Mouse (Mus musculus) layer of hippocampus, adult 8-10 months (tissue): ENCODE results near the gene Efemp2. TPM values are rescaled to one million over a fixed set of nuclear protein-coding genes. Genes with fewer than 3 reads are reported as not detected.

Source experiments
- DNase-seq, 2 experiments: peaks; one replicate each; pipeline ENCODE4 v3.0.0; 2022; ENCODE audit warnings: low spot score in 2 of 2
- total RNA-seq, 4 experiments: library from RNA; stranded (reverse); gene quantifications; 2 replicates each; pipeline ENCODE4 v1.2.4; 2022

The Efemp2 gene
- total RNA-seq, result 10 to 100 TPM; 14.4 to 23.9 (median 22.1) TPM

GRCm38 (mm10) chr19:5473720-5474119 is at the start of gene Efemp2:
Gene Efemp2 (plus strand): TSS chr19:5473954.
- no peak for DNase-seq

- peak; percentile 51 to 52 for DNase-seq
These were observed 49.5 kb upstream of the Efemp2 start for GRCm38 (mm10) chr19:5424092-5424781.

DNA sequence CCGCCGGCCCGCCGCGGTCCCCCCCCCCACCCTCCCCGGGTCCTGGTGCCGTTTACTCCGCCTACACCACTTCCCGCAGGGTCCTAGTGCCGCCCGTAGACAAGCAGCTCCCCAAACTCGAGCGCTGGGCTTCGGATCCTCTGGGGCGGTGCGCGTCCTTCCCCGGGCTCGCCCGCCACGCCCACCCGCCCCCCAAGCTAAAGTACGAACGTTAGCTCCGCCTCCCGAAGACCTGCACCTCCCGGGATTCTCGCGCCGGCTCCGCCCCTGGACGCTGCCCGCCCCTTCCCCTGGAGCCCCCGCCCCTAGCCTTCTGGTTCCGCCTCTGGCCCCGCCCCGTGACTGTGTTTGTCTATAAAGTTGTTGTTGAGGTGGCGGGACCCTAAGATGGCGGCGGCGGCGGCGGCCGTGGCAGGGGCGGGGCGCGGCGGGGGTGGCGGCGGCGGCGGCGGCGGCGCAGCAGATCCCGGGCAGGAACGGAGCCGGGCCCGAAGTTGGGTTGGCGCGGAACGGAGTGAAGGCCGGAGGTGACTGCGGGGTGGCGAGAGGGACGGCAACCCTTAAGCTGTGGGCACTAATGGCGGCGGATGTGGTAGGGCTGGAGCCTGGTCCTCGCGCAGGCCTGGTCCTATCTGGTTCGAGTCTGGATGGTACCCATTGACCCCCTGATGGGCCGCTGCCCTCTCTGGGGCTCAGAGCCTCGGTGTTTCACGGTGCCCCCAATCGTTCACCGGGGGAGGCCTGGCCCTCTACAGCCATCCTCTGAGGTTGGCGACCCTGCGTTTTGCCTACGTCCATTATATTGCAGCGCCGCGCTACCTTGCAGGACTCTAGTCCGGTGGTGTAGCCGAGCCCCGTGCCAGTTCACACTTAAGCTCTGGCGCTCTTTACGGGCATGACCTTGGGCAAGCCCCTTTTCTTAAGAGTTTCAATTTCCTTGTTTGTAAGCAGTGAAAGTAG is 48.7 kb upstream of the Efemp2 start, which contains the start of the genes Drap1 and AI837181:
Gene Drap1, minus strand, starts transcription at position 198 of the 960 bp plus-strand sequence.
Gene AI837181, plus strand, starts transcription at position 363 of the 960 bp plus-strand sequence.
- peak; percentile 88 for DNase-seq

DNA sequence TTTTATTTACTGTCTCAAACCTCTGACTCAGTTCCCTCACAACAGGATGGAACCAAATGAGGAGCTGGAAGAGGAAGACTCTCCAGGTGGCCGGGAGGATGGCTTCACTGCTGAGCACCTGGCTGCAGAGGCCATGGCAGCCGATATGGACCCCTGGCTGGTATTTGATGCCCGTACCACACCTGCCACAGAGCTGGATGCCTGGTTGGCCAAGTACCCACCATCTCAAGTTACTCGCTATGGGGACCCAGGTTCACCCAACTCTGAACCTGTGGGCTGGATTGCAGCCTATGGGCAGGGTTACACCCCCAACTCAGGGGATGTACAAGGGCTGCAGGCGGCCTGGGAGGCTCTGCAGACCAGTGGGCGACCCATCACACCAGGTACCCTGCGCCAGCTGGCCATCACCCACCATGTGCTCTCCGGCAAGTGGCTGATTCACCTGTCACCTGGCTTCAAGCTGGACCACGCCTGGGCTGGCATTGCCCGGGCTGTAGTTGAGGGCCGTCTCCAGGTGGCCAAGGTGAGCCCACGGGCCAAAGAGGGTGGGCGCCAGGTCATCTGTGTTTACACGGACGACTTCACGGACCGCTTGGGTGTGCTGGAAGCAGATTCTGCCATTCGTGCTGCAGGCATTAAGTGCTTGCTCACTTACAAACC is 47.7 kb upstream of the Efemp2 start:
- DNase-seq, result no peak

DNA sequence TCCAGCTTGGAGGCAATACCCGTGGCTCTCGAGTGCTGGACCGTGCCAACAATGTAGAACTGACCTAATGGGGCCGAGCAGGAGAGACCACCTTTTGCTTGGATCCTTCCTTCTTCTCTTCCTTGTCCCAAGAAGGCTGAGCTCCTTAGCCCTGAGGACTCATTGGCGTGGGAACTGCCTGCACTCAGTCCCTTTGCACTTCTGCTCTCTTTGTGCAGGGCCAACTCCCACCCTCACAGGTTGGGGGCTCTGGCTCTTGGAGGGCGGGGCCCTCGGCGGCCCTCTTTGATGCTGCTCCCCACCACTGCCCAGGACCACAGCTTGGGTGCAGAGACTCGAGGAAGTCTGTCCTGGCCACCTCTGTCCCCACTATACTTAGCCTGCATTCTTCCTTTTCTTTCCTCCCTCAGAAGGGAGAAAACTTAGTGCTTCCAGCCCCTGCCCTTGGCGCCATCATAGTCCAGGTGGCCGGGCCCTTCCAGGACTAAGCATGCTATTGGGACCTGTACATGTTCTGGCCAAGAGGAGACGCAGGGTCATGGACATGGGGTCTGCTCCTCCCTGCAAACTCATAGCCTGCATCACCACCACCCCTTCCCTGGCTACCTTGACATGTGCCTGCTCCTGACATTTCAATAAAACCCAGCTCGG is 47.0 kb upstream of the Efemp2 start:
- DNase-seq, result no peak

DNA sequence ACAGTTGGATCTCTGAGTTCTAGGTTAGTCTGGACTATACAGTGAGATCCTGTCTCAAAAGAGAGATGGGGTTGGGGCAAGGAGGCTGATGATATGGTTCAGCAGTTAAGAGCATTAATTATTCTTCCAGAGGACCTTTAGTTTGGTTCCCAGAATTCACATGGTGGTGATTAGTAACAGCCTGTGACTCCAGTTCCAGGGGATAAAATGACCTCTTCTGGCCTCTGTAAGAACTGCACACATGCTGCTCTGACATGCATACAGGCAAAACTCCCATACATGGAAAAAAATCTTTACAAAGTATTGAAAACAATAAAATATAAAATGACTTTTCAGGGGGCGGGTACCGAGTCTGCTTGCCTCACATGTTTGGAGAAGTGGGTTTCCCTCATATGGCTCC is 45.7 kb upstream of the Efemp2 start:
- DNase-seq, result no peak

DNA sequence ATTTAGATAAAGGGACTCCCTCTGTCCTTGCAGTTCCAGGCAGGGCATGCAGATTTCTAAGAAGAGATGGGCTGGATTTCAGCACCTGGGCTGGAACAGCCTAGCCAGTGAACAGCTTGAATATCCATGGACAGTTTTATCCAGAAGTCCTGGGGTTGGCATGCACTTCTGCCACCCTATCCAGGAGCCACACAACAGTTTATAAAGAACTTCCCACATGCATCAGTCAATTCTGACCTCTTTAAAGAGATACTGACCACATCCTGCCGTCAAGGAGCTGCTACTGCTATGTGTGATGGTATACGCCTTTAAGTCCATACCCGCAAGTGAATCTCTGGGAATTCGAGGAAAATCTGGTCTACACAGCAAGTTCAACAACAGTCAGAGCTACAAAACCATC is 44.5 kb upstream of the Efemp2 start:
- DNase-seq, result no peak

GRCm38 (mm10) chr19:5429806-5430205 is 43.9 kb upstream of the Efemp2 start:
- no peak for DNase-seq

GRCm38 (mm10) chr19:5430408-5430807 is 43.3 kb upstream of the Efemp2 start:
- DNase-seq, result no peak

- DNase-seq, result no peak
These were observed 41.8 kb upstream of the Efemp2 start for GRCm38 (mm10) chr19:5431911-5432464.

DNA sequence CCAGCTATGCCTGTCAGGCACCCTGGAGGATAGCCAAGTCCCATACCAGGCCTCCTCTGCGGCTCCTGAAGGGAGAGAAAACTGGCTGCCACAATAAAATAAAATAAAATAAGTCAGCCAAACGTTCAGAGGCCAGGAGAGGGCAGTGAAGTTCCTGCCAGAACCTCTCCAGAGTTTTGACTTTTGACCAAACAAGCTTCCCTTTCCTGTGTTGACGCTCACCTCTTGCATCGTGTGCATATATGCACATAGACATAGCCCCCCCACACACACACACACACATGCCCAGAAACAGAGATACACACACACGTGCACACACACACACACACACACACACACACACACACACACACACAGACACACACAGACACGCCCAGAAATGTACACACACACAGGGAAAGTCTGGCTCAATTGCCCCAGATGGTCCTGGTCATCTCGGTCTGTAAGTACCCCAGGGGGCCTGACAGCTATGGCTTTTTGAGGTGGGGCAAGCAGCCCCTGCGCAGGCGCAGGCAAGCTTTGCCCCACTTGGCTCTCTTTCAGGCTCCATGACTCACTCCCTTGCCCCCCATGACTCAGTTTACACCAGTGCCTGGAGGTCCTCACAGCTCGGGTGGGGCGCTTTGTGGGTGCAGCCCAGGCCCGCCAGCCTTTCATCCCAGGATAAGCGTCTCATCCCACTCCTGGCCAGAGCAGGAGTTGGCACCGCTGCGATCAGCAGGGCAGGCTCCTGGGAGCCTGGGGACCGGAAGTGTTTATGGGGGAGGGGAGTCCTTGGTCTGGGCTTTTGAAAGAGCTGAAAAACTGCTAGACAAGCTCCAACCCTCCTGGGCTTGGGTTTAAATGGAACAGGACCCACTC is 40.5 kb upstream of the Efemp2 start:
- no peak for DNase-seq

- DNase-seq, result no peak
These were observed 39.8 kb upstream of the Efemp2 start for GRCm38 (mm10) chr19:5433951-5434350.

- DNase-seq, result no peak
These were observed 29.3 kb upstream of the Efemp2 start for GRCm38 (mm10) chr19:5444371-5444908.

DNA sequence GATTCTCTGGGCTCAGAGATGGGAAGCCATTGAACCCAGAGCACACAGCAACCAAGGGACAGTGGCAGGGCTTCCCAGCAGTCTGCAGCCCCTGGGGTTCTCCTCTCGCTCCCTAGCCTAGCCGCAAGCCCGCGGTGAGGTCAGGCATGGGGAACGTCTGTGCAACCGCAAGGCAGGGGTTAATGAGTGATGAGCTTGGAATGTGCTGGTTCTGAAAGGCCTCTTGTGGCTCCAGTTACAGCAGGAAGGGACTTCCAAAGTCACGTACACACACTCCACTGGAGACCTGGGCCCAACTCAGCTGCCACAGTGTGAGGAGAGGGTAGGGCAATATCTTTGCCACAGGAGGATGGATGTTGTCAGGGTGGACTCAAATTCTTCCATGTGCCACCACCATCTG is 28.8 kb upstream of the Efemp2 start:
- no peak for DNase-seq

DNA sequence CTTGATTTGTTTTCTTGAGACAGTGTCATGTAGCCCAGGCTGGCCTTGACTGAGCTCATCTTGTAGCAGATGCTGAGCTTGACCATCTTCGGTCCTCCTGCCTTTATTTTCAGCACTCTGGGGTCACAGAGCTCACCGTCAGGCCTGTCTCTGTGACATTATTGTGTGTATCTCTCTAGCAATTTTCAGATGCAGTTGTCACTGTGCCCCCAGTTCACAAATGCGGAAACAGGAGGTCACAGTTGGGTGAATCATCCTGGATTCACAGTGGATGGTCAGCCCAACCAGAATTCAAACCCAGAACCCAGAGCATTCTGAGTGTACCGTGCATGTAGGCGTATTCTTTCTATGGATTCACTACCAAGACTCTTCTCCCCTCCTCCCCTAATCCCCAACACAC is 28.0 kb upstream of the Efemp2 start:
- no peak for DNase-seq

- no peak for DNase-seq
These were observed 26.0 kb upstream of the Efemp2 start, which contains the start of gene Fosl1 for GRCm38 (mm10) chr19:5447515-5448353. Gene Fosl1 (plus strand): TSS chr19:5447547.

- DNase-seq, result no peak
These were observed 25.2 kb upstream of the Efemp2 start for GRCm38 (mm10) chr19:5448354-5449150.

GRCm38 (mm10) chr19:5449673-5450072 is 24.1 kb upstream of the Efemp2 start:
- DNase-seq, result no peak
